Mouse (Mus musculus) ES-Bruce4 (cell line): ENCODE data around the gene Donson.

Experiments used
- CTCF ChIP-seq: IDR thresholded peaks from one replicate; pipeline ENCODE4 v1.8.1; 2011; ENCODE audit warnings: low read depth, low read length
- EP300 ChIP-seq: IDR thresholded peaks from 2 replicates; pipeline ENCODE4 v1.6.1; 2011; ENCODE audit warnings: low read depth, low read length; ENCODE audit not compliant: insufficient read depth
- POLR2A ChIP-seq: IDR thresholded peaks from one replicate; pipeline ENCODE4 v1.8.1; 2011; ENCODE audit warnings: low read length; ENCODE audit not compliant: insufficient read depth

GRCm38 (mm10) chr16:91649781-91650180 lies 38.8 kb downstream of the Donson start:
- TF ChIP-seq POLR2A (no peak), CTCF (no peak), EP300 (no peak)
